Mouse (Mus musculus) embryo, embryonic 10.5 days (tissue): Measurements from ENCODE around the gene Icam1.
"Not testable (repeated sequence)": the region's sequence is repeated elsewhere in the genome, so short reads cannot be mapped to it uniquely, and the experiment has no call there.

ENCODE experiments used
- DNase-seq: peaks from one replicate; pipeline ENCODE4 v3.0.0-alpha.2; 2015; ENCODE audit warnings: low spot score

The Icam1 gene

GRCm38 (mm10) chr9:20993165-20993898 lies 22.5 kb upstream of the Icam1 start:
- no peak for DNase-seq

DNA sequence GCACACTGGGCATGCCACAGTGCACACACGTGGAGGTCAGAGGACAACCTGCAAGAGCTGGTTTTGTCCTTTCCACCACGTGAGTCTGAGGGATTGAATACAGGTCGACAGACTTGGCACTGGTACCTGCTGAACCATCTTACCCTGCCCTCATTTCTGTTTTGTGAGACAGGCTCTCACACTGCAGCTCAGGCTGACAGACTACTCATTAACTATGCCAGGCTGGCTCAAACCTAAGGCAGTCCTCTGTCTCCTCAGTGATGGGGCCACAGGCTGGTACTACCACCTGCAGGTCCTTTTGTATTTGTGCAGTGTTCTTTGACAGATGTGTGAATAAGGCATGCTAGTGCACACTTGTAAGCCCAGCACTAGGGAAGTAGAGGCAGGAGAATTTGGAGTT lies 20.7 kb upstream of the Icam1 start:
- no peak for DNase-seq

DNA sequence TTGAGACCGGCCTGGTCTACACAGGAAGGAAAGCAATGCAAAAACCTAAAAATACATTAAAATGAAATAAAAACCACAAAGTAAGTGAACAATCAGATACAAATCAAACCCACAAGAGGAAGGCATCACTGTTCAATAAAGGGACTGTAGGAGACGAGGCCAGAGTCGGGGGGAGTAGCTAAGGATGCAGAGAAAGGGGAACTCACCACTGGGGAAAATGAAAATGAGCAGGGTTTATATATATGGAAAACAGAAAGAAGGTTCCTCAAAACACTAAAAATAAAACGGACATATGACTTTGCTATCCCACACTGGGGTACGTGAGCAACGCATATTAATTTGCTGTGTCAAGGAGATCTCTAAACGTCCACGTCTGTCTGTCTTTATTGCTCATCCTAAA lies 18.7 kb upstream of the Icam1 start:
- DNase-seq = no peak

DNA sequence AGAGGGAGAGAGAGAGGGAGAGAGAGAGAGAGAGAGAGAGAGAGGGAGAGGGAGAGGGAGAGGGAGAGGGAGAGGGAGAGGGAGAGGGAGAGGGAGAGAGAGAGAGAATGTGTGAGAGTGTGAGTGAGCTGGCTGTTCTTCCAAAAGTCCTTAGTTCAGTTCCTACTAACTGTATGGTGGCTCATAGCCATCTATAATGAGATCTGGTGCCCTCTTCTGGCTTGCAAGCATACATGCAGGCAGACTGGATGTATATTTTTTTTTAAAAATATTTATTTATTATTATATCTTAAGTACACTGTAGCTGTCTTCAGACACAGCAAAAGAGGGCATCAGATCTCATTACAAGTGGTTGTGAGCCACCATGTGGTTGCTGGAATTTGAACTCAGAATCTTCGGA lies 17.4 kb upstream of the Icam1 start:
- DNase-seq = not testable (repeated sequence)

DNA sequence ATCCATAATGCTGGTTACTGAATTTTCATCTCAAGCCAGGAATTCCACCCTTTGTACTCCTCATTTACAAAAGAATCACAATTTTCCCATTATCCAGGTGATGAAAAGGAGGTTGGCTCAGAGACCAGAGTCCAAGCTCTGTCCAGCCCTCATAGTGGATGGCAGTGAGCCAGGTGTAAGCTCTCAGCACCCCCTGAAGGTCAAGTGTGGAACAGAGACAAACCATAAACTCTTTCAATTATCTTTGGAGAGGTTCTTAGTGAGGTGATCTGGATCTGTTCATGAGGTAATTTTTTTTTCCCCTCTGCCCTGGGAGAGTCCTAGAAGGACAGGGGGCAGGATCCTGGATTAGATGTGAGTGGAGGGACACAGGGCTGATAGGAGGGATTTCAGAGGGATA lies 15.0 kb upstream of the Icam1 start:
- DNase-seq = peak; percentile 56

DNA sequence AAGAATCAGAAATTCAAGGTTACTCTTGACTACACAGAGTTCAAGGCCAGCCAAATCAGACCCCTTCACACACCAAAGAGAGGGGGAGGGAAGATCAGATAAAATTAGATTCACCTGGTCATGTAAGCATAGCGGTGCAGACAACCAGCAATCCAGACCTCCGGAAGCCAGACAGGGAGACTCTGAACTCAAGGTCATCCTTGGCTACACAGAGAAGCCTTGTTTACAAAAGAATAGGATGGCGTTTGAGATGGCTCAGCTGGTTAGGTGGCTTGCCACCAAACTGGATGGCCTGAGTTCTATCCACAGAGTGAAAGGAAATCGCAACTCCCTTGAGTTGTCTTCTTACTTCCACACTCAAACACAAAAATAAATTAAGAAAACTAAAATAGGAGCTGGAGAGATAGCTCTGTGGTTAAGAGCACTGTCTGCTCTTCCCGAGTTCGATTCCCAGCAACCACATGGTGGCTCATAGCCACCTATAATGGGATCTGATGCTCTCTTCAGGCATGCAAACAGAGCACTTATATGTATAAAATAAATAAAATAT lies 14.1 kb upstream of the Icam1 start:
- no peak for DNase-seq

GRCm38 (mm10) chr9:21002270-21002626 lies 13.5 kb upstream of the Icam1 start:
- DNase-seq = no peak

GRCm38 (mm10) chr9:21002627-21003551 lies 12.9 kb upstream of the Icam1 start, which contains the start of gene Mrpl4:
Mrpl4 (plus strand) TSS chr9:21002738.
- DNase-seq = peak; percentile 91

GRCm38 (mm10) chr9:21007313-21007952 lies 8.4 kb upstream of the Icam1 start:
- no peak for DNase-seq

GRCm38 (mm10) chr9:21008007-21008406 lies 7.8 kb upstream of the Icam1 start:
- DNase-seq = no peak

DNA sequence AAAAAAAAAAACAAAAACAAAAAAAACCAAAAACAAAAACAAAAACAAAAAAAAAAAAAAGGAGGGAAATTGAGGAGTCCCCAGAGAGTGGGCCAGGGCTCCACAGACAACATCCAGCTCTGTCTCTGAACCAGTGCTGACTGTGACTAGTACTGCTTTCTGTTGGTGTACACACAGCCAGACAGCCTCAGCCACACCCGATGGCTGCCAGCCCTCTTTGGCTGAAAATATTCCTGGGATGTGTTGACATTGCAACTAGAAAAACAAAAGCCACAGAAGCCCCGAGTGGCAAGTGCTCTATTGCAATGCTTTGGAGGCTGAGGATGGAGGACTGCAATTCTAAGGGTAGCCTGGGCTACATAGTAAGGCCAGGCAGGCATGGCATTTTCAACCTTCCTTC lies 5.4 kb upstream of the Icam1 start:
- no peak for DNase-seq

- not testable (repeated sequence) for DNase-seq
Observed at GRCm38 (mm10) chr9:21010939-21011541, 4.7 kb upstream of the Icam1 start.

GRCm38 (mm10) chr9:21011846-21012312 lies 3.9 kb upstream of the Icam1 start:
- DNase-seq = no peak

DNA sequence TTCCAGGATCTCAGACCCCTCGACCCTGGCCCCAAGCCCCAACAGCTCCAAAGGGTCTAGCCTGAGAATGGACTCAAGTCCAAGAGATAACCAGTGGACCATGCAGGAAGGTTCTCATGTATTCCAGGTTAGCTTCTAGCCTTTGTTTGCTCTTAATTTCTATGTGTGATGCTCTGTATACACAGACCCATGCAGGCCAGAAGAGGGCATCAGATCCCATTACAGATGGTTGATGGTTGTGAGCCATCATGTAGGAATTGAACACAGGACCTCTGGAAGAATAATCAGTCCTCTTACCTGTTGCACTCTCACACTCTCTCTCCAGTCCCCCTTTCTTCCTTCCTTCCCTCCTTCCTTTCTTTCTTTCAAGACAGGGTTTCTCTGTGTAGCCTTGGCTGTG lies 3.4 kb upstream of the Icam1 start:
- no peak for DNase-seq

- no peak for DNase-seq
Observed at GRCm38 (mm10) chr9:21014691-21015570, 854 bp upstream of the Icam1 start.

GRCm38 (mm10) chr9:21016331-21017176 lies 769 bp downstream of the Icam1 start:
- no peak for DNase-seq

DNA sequence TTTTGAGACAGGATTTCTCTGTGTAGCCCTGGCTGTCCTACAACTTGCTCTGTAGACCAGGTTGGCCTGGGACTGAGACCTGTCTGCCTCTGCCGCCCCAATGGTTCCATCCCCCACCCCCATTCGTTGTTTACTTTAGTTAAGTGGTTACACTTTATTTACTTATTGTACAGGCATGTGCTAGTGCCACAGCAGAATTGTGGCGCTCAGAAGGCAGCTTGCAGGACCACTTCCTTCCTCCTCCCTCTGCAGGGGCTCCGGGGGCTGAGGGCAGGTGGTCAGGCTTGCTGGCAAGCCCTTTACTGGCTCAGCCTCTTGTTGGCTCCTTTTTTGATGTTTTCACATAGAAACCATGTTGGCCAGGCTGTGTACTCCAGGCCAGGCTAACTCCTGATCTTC lies 1.4 kb downstream of the Icam1 start:
- no peak for DNase-seq

- no peak for DNase-seq
Observed at GRCm38 (mm10) chr9:21018600-21018999, 2.8 kb downstream of the Icam1 start.

DNA sequence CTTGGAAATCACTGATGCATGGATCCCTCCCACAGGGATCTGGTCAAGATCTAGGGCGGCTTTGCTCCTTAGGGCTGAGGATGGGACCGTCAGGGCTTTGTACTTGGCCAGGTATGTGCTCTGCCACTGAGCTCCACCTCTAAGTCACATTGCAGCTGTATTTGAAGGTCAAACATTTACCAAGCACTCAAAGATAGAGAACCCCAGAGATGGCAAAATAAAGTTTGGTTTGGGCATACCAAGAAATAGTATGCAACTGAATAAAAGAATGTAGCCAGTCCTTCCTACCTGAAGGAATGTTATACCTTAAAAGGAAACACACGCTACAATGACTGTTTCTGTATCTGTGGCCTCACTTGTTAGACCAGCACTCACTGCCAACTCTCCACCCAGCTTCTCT lies 5.6 kb downstream of the Icam1 start:
- no peak for DNase-seq

DNA sequence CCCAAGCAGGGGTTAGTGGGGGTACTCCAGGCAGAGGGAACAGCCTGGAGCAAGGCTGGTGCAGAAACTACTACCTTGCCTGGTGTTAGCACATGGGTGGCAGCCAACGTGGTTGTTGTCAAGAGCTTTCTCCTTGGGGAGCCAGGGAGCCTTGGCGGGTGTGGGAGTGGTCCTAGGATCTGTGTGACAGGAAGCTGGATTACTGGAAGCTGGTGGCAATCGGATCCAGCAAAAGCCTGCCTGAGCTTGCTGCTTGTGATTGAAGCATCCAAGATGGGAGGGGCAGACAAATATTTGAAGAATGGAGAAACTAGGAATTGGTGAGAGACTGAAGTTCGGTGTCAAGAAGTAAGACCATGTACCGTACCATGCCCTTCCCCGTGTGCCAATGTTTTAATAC lies 6.5 kb downstream of the Icam1 start:
- no peak for DNase-seq
